Mouse (Mus musculus) MEL (cell line): ENCODE data around the gene Olfr1256.

Experiments used
- CHD2 ChIP-seq: IDR thresholded peaks from 2 replicates; pipeline ENCODE4 v1.6.1; 2011; ENCODE audit warnings: low read length, improper control_type of control experiment
- CTCF ChIP-seq, 3 experiments: IDR thresholded peaks in 2 of 3; conservative IDR thresholded peaks in 1 of 3; 2 replicates each; pipeline ENCODE4 v1.5.1; 2011 to 2012; ENCODE audit warnings: low read length in 3 of 3, low read depth in 2 of 3, mild to moderate bottlenecking in 2 of 3, improper control_type of control experiment in 1 of 3, inconsistent platforms in 1 of 3, mixed read lengths in 1 of 3, moderate library complexity in 1 of 3; ENCODE audit not compliant: control insufficient read depth in 1 of 3, insufficient read depth in 1 of 3, poor library complexity in 1 of 3, severe bottlenecking in 1 of 3
- ETS1 ChIP-seq: IDR thresholded peaks from 2 replicates; pipeline ENCODE4 v1.6.1; 2012; ENCODE audit warnings: low read depth, mild to moderate bottlenecking, inconsistent platforms, low read length, improper control_type of control experiment, moderate library complexity
- GABPA ChIP-seq: IDR thresholded peaks from 2 replicates; pipeline ENCODE4 v1.6.1; 2012; ENCODE audit warnings: low read depth, mild to moderate bottlenecking, inconsistent platforms, low read length, improper control_type of control experiment, moderate library complexity
- USF1 ChIP-seq: IDR thresholded peaks from 2 replicates; pipeline ENCODE4 v1.6.1; 2014; ENCODE audit warnings: low read depth, mild to moderate bottlenecking, inconsistent platforms, low read length, improper control_type of control experiment, moderate library complexity
- ZNF384 ChIP-seq: IDR thresholded peaks from 2 replicates; pipeline ENCODE4 v1.6.1; 2012; ENCODE audit warnings: low read depth, mild to moderate bottlenecking, inconsistent platforms, low read length, improper control_type of control experiment

DNA sequence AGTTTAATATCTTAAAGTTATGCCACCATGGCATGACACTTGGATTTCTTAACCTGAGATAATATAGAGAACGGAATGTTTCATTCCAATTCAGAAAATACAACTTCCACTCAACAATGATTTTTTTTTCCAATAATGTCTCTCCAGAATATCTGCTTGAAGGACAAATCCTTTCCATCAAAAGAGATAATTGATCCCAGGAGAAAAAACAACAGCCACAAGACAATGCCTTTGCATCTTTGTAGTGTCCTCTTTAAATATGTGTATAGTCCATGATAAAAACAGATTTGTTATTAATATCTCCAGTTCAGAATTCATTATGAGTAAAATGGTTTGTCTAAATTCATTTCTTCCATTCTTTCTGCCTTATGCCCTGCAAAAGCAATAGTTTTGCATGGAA lies 36.8 kb upstream of the Olfr1256 start, which contains the start of gene Olfr1257:
- TF ChIP-seq GABPA (no peak), ZNF384 (no peak), ETS1 (no peak), CHD2 (no peak), CTCF (IDR thresholded peaks at IDR 0.05 in 2 of 3, conservative IDR thresholded peaks at IDR 0.05 in 1 of 3; ENCODE audit: control insufficient read depth in 1 of 3, insufficient read depth in 1 of 3, low read depth in 2 of 3, low read length in 3 of 3, poor library complexity in 1 of 3, severe bottlenecking in 1 of 3) (no peak), USF1 (no peak)
